Mouse (Mus musculus) testis, adult 2 months (tissue): ENCODE measurements around the gene Gm28051.

Source experiments
- CTCF ChIP-seq: fragments of 200-500 bp; IDR thresholded peaks from 2 replicates; pipeline ENCODE4 v1.5.1; 2012; ENCODE audit warnings: low read depth, mild to moderate bottlenecking, inconsistent platforms, low read length, moderate library complexity; ENCODE audit not compliant: control insufficient read depth, insufficient read depth, insufficient replicate concordance
- POLR2A ChIP-seq: fragments of 200-500 bp; IDR thresholded peaks from 2 replicates; pipeline ENCODE4 v1.6.1; 2012; ENCODE audit warnings: low read depth, mild to moderate bottlenecking, inconsistent platforms, low read length, moderate library complexity; ENCODE audit not compliant: control insufficient read depth

- no peak for TF ChIP-seq POLR2A
- no peak for TF ChIP-seq CTCF
Measured at GRCm38 (mm10) chr12:102739096-102739495, 18.5 kb downstream of the Gm28051 start.
